Mouse (Mus musculus): ENCODE data around the gene Inpp5b.
A peak's percentile ranks its signal among the peaks of the same experiment; 100 is the strongest.
"Not testable (repeated sequence)": the region's sequence is repeated elsewhere in the genome, so short reads cannot be mapped to it uniquely, and the experiment has no call there.

Inpp5b gene

DNA sequence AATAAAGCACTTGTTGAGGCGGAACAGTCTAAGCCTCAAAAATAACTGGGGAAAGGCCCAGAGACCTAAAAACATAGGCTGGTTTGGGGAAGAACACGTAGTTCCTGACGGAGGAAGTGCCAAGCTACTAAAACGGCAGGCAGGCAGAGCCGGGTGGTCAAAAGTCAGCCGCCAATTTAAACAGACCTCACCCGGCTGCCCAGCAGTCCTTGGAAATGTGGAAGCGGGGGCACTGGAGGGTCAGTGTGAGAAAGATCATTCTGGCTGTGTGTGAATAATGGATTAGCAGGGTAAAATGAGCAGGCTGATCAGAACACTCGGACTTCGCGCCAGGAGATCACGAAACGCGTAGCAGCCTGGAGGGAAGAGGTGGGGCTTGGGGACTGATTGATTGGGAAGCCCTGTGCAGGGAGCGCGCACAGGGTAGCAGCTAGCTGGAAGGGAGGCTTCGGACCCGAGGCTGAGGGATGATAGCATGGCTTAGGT is 31.6 kb upstream of the Inpp5b start:
- peak; percentile 84 for DNase-seq (ENCODE audit: low spot score)

DNA sequence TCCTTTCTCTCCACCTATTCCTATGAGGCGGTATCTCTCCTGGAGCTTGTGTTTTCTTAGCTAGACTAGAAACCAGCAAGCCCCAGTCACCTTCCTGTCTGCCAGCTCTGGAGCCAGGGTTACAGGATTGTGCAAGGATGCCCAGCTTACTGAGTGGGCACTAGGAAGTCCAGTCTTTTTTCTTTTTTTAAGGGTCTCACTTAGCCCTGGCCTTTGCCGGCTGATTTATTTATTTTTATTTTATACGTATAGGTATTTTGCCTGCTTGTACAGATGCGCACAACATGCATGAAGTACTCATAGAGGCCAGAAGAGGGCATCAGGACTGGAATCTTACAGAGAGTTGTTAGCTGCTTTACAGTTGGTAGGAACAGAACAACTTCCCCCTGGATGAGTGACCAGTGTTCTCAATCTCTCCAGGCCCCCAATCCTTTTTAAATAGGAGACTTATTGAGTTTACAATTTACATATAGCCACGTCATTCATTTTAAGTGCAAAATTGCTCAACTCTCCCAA is 30.8 kb upstream of the Inpp5b start:
- DNase-seq (ENCODE audit: low spot score) = peak; percentile 81

DNA sequence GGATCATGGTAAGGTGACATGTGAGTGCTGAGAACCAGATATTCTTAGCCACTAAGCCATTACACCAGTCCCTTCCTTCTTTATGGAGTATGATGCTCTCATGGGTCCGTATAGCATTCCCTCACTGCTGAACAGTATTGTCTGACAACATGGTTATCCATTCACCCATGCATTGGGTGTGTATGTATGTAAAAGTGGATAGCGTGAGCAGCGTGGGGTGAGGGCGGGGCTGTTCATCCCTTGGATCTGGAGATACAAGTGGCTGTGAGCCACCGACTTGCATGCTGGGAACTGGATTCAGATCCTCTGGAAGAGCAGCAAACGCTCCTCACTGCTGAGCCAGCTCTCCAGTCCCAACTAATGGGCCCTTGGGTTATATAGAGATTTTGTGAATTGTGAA is 29.0 kb upstream of the Inpp5b start:
- no peak for DNase-seq (ENCODE audit: low spot score)

DNA sequence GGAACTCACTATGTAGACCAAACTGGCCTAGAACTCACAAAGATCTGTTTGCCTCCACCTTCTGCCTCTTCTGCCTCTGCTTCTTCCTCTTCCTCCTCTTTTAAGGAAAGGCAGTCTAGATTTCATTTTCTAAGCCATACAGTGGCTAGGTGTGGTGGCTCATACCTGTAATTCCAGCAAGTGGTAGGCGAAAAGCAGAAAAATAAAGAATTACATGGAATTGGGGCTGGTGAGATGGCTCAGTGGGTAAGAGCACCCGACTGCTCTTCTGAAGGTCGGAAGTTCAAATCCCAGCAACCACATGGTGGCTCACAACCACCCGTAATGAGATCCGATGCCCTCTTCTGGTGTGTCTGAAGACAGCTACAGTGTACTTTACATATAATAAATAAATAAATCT is 27.8 kb upstream of the Inpp5b start:
- DNase-seq (ENCODE audit: low spot score) = not testable (repeated sequence)

DNA sequence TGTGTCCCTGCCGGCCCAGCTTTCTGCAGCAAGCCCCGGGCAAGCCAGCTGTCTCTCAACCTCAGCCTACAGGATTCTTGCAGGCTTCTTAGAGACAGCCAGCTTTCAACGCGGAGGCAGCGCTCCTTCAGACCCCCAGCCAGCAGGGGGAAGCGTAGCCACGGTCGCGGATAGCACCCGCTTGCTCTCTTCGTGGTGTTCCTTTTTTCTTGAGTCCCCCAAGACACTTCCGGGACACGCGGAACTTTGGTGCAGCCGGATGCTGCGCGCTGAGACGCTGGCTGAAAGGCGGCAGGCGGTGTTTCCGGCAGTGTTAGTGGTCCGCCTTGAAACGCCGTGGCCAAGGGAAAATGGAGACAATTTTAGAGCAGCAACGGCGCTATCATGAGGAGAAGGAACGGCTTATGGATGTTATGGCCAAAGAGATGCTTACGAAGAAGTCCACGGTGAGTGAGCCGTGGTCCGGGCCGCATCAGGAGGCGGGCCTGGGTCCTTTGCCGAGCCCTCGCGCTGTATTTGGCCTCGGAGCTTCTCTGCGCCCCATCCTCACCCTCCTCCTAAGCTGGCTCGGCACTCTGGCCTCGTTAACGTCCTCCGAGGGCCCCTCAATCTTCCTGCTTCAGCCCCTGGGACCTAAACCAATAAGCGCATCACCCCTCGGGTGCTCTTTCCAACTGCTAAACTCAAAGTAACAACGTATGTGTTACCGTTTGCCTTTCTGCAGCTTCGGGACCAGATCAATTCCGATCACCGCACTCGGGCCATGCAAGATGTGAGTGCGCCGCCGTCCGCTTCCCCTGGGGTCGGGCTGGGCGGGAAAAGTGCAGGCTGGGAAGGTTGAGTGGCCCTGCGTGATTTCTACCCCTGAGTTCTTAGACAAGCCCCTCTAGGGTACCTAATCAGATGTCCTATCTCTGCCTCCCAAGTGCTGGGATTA is 26.8 kb upstream of the Inpp5b start, which contains the start of gene Sf3a3:
Gene Sf3a3 (plus strand): TSS at position 232 of the 937 bp plus-strand sequence.
- DNase-seq (ENCODE audit: low spot score) = peak; percentile 98

DNA sequence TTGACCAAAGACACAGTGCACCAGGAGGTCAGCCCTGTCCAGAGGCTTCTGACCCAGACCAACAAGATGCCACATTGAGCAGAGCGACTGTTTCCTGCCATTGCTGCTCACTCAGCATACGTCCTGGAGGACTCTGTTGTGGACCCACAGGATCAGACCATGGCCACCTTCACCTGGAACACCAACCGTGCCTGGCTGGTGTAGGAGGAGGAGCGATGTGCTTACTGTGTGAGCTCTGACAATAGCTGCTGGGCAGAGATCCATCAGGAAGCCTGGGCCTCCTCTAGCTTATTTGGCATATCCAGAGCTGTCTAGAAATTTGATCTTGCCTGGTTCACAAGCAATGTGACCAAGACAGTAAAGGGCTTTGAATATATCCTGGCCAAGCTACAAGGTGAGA is 22.5 kb upstream of the Inpp5b start:
- no peak for DNase-seq (ENCODE audit: low spot score)

DNA sequence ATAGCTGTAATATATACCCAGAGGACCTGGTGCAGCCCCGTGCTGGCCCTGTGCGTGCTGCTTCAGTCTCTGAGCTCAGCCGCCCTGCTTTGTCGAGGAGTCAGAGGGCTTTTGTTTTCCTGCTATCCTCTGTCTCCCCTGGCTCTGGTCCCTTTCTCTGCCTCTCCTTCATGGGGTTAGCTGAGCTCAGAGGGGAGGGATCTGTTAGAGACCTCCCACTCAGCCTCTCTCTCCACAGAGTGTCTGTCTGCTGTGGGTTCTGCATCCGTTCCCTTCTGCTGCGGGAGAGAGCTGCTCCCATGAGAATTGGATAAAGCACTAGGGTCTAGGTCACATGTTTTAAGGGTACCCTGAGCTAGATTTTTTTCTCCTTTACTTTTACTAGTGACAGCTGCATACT is 15.5 kb upstream of the Inpp5b start:
- DNase-seq (ENCODE audit: low spot score) = no peak

DNA sequence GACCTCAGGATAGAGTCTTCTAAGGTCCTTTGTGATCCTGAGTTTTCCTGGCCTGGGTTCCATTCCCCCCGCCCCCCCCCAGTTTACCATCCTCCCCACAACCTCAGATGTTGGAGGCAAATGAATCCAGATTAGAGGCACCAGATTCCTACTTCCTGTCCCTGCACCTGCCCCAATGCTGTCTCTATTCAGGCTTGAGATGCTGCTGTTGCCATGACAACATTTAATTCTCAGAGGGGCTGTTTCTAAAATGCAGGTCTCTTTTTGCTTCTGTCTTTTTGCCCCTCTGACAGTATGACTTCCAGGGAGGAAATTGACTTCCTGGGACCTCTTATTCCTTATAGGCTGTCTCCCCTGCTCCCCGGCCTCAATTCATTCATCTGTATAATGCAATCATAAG is 4.7 kb upstream of the Inpp5b start:
- no peak for DNase-seq (ENCODE audit: low spot score)

DNA sequence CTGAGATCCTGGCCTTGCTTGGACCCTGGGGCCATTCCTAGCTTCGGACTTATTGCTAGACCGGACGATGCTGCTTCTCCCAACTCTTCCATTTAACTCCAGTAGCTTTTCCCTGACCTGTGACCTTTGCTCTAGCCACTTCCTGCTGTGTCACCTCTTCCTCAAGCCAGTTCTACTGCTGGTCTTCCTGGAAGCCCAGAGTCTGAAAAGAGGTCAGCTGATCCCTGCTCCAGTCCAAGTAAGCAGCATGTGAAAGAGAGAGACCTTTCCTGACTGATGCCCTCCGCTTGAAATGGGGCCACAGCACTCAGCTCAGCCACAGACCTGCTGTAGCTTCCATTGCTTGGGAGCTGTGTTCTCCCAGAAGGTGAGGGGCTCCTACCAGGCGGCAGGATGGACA is 4.2 kb upstream of the Inpp5b start:
- DNase-seq (ENCODE audit: low spot score) = no peak

DNA sequence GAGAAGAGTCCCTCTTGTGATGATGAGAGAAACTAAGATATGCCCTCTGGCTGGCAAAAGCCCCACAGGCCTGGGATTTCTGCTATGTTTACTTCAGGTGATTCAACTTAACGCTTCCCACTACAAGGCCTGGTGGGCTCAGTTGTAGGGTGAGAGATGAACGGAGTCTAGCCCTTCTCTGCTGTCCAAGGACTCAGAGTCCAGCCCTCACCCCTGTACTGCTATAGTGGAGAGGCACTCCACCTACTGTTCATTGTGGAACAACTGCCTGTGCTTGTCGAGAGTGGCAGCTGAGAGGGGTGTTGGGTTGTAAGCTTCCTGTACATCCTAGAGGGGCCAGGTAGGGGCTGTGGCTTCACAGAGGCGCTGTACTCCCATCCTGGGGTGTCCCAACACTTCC is 3.6 kb upstream of the Inpp5b start:
- peak; percentile 21 for DNase-seq (ENCODE audit: low spot score)

DNA sequence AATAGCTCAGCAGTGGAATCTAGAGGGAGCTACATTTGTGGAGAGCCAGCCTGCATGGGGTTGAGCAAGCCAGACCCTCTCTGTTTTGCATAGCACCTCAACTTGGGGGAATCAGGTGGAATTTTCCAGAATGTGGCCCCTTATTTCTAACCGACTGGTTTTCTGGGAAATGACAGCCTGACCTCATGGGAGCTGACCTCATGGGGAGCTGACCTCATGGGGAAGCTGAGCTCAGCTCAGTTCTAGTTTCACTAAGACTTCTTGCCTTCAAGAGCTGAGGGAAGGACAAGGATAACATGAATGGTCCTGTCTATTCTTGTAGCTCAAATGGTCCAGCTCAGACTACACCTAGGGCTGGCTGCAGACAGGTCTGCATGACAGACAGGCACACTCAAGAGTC is 2.9 kb upstream of the Inpp5b start:
- DNase-seq (ENCODE audit: low spot score) = no peak

DNA sequence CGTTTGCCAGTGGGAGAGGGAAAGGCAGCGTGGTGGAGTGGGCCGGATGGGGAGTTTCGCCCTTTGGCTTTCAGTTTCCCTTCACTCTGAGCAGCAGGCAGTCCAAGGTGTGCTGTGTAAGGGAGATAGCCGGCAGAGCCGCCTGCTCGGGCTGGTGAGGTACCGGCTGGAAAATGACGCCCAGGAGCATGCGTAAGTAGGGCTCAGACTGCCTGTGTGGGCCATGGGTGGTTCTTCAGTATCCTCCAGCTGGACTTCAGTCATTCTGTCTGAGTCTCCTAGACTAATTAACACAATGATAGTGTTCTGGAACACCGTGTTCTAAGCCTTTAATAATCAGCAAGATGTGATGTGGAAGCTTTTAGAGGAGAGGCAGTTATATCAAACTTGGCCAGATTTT is 1.2 kb downstream of the Inpp5b start:
- no peak for DNase-seq (ENCODE audit: low spot score)

DNA sequence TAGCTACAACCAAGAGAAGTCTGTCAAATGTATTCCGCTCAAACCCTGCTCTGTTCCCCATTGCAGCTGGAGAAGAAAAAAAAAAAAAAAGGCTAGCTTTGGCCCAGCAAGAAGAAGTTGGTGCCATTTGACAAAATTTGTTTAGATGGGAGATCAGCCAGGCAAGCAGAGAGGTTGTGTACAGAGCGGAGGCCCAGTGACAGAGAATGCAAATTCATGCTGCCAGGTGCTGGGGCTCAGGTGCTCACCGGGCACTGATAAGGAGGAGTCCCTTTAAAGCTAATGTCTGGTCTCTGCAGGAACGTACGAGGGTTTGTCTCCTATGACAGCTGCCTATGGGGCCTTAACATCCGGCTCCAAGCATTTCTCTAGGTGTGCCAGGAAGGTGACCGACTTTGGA is 4.9 kb downstream of the Inpp5b start:
- no peak for DNase-seq (ENCODE audit: low spot score)

DNA sequence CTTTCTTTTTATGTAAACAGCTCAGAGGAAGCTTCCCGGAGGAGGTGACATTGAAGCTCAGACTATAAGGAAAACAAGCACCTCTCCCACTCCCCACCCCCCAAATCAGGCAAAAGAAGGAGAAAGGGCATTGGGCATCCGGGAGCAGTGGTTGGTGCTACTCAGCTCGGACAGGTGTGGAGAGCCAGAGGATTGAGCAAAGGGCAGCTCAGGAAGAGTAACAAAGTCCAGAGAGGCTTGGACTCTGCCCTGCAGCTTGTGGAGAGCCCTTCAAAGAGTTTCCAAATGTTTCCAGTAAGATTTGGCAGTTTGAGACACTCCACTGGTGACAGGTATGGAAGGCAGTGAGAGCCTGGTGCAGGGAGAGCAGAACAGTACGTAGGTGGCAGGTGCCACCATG is 6.2 kb downstream of the Inpp5b start:
- no peak for DNase-seq (ENCODE audit: low spot score)

DNA sequence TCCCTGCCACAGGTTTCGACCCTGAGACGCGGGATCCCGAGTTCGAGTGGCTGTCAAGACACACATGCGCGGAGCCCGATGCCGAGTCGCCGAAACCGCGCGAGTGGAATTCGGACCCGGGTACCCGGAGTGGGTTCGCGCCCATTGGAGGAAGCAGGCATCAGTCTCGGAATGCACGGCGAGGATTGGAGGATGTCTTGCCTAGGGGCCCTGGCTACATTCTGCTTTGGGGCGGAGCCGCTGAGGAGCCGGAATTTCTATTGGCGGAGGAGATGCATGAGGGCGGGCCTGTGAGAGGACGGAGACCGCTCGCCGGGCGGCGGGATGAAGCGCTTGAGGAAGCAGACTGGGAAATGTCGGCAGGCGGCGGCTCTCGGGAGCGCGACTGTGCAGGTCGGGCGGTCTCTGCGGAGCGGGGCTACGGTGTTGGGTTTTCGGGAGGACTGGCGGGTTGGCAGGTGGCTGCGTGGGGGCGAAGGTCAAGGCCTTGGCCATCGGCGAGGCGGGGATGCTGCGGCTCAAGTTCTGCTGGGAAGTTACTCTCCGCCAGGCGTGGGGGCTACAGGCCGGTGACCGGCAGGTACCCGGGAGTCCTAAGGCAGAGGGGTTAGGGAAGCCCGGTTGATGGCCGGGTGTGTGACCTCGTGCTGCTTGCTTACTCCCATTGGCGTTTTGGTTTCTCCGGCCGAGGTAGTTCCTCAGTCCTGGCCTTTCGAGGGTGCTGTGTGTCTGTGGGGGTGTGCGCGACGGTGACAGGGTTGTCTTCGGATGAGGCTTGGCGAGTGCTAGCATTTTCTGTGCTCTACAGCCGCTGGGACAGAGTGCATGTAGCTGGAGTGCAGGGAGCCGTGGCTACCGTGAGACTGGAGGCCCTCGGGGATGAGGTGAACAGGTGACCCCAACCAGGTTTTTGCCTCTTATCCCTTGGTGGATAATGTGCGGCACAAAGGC is 9.9 kb downstream of the Inpp5b start:
- DNase-seq (ENCODE audit: low spot score) = peak; percentile 98

DNA sequence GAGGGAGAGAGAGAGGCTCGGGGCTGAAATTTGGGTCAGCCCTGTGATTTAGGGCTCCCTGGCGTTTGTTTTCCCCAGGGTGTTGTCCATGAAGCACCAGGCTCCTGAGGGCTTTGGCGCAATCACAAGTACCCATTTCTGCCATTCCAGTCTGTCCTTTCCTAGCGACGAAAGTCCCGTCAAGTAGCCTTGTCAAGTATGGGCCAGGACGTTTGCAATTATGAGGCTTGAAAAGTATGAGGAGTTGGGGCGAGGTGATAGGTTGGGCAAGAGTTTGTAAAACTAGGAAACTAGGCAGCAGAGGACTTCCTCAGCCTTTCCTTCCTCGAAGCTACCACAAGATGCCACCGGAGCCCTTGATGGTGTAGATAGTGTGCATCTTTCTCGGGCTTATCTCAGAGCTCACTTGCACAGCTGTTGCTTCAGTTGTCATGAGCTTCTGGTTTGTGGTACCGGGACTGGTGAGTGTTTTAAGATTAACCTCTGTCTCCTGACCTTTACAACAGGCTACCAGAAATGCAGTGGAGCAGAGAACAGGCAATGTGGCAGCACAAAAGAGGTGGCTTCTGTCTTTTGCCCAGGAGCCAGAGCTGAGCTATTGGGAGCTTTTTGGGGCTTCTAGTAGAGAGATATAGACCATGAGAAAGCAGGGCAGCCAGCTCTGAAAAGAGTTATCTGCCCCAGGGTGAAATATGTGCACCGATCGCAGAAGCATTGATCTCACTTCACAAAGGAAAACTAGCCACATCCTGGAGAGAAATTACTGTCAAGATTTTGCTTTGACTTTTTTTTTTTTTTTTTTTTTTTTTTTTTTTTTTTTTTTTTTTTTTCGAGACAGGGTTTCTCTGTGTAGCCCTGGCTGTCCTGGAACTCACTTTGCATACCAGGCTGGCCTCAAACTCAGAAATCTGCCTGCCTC is 10.9 kb downstream of the Inpp5b start:
- DNase-seq (ENCODE audit: low spot score) = peak; percentile 20

DNA sequence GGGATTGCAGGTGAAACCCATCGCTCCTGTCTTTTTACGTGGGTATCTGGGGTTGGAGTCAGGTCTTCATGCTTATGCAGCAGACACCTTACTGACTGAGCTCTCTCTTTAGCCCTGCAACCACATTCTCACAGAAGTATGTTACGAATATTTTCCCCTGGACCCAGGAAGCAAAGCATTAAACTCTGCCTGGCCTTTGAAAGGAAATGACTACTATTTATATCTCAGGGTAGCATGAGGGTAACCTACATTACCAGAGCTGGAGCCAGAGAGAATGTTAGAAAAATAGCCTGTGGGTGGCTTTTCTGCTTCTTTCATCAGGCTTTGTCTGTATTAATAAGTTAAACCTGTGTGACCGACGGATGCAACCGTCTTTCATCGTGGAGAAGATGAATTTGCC is 13.9 kb downstream of the Inpp5b start:
- no peak for DNase-seq (ENCODE audit: low spot score)

DNA sequence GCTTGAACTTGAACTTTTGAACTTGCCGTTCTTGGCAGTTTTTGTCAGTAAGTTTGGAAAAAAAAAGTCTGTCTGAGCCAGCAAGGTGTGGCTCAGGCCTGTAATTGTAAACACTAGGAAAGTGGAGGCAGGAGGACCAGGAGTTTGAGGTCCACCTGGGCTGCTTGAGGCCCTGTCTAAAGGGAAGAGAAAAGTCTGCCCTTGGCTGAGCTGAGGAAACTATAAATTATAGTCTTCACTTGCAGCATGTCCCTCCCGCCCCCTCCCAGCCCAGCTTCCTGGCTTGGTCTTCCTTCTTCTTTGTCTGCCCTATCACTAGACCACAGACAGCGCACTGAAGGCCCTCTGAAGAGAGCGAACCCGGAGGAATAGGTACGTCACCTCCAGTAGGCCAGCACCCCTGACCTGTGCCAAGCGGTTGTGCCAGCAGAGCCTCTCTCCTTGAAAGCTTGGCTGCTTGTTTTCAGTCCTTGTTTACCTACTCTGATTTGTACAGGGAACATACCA is 17.7 kb downstream of the Inpp5b start:
- DNase-seq (ENCODE audit: low spot score) = no peak

DNA sequence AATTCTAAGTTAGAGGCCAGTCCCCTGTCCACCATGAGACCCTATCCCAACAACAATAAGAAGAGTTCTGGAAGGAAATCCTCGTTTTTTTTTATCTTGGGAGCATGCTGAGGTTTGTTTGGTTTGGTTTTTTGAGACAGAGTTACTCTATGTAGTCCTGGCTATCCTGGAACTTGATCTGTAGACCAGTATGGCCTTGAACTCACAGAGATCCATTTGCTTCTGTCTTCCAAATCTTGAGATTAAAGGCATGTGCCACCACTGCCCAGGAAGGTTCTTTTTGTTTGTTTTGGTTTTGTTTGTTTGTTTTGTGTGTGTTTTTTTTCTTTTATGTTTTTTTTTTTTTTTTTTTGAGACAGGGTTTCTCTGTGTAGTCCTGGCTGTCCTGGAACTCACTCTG is 19.6 kb downstream of the Inpp5b start:
- no peak for DNase-seq (ENCODE audit: low spot score)

DNA sequence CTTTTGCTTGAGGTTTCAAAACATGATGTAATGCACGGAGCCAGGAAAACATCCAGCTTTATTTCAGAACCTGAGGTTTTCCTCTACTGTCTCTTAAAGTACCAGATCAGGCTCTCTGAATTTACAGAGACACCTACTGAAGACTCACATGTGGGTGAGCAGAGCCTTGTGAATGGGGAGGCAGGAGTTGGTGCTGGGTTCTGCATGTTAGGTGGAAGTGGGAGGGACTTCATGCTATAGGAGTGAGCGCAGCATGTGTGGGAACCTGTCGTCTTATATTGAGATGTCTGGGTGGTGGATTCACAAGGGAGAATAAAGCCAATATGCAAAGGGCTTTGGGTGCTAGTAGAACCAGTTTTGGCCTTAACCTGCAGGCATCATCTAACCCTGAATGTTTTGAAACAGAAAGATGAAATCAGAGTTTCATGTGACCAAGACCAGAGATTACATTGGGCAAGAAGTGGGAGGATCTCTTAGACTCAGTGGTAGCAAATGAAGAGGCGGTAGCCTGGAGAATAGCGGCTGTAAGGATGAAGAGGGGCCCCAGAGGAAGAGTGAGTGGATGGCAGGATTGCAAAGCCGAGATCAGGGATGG is 21.3 kb downstream of the Inpp5b start:
- DNase-seq (ENCODE audit: low spot score) = no peak
